Mouse (Mus musculus) liver, embryonic 11.5 days (tissue): ENCODE results near the gene Spam1. TPM values are rescaled to one million over a fixed set of nuclear protein-coding genes. Genes with fewer than 3 reads are reported as not detected.

ENCODE experiments used
- ATAC-seq: fragments of 200-750 bp; cut with Nextera tagmentation; replicated peaks from 2 replicates; pipeline ENCODE4 v1.8.0; 2017; ENCODE audit warnings: moderate number of reproducible peaks, mild to moderate bottlenecking, moderate TSS enrichment, moderate library complexity; ENCODE audit not compliant: low FRiP score
- DNase-seq: peaks from one replicate; pipeline ENCODE4 v3.0.0-alpha.2; 2017; ENCODE audit warnings: low spot score
- H3K27ac ChIP-seq: fragments of 300-500 bp; sonication (generic); 2 replicates; pipeline ENCODE4 v1.5.1; 2014; ENCODE audit warnings: mild to moderate bottlenecking, low read depth, low read length, control low read depth
- H3K27me3 ChIP-seq: fragments of 300-500 bp; sonication (generic); replicated peaks from 2 replicates; pipeline ENCODE4 v1.6.1; 2014; ENCODE audit warnings: low read length, mixed read lengths; ENCODE audit not compliant: control insufficient read depth, insufficient read depth
- H3K36me3 ChIP-seq: fragments of 300-500 bp; sonication (generic); 2 replicates; pipeline ENCODE4 v1.6.1; 2014; ENCODE audit warnings: mild to moderate bottlenecking, low read length, moderate library complexity, mixed read lengths; ENCODE audit not compliant: control insufficient read depth, insufficient read depth
- H3K4me1 ChIP-seq: fragments of 300-500 bp; sonication (generic); replicated peaks from 2 replicates; pipeline ENCODE4 v1.6.1; 2014; ENCODE audit warnings: low read length, mixed read lengths; ENCODE audit not compliant: control insufficient read depth, insufficient read depth
- H3K4me2 ChIP-seq: fragments of 300-500 bp; sonication (generic); 2 replicates; pipeline ENCODE4 v1.6.1; 2014; ENCODE audit warnings: mild to moderate bottlenecking, control low read depth, moderate library complexity
- H3K4me3 ChIP-seq: fragments of 300-500 bp; sonication (generic); 2 replicates; pipeline ENCODE4 v1.5.1; 2014; ENCODE audit warnings: low read depth, low read length, control low read depth
- H3K9ac ChIP-seq: fragments of 300-500 bp; sonication (generic); 2 replicates; pipeline ENCODE4 v1.6.1; 2014; ENCODE audit warnings: low read depth, low read length, control low read depth
- H3K9me3 ChIP-seq: fragments of 300-500 bp; sonication (generic); 2 replicates; pipeline ENCODE4 v1.6.1; 2016; ENCODE audit warnings: low read length, inconsistent platforms, mixed read lengths; ENCODE audit not compliant: control insufficient read depth
- WGBS: fragments of 180-500 bp; shearing (Covaris S2); extraction: QIAGEN DNeasy Blood & Tissue Kit; methylation state at CpG from one replicate; pipeline ENCODE4 v1.1.7; 2014; 5-methylcytosine and 5-hydroxymethylcytosine counted together
- polyA plus RNA-seq: library from polyadenylated mRNA; unstranded; fragments of >200 nt; fragmentation: Nextera tagmentation; extraction: Ambion mirVana; gene quantifications from 2 replicates; pipeline ENCODE4 v1.2.1, GENCODE M21; 2014

Spam1 gene
- polyA plus RNA-seq, result not detected in 2 replicates

GRCm38 (mm10) chr6:24790888-24791287, at the start of gene Spam1:
Gene Spam1, plus strand, starts transcription at chr6:24791188.
- no peaks in the 10 kb centered on the region for H3K9me3 ChIP-seq
- H3K4me1 ChIP-seq, result no peaks in the 10 kb centered on the region
- no peaks in the 10 kb centered on the region for H3K27me3 ChIP-seq
- no peak within 1 kb of the TSS for H3K4me2 ChIP-seq
- no peak within 1 kb of the TSS for H3K9ac ChIP-seq
- DNase-seq (no peak), ATAC-seq (no peak)
- no peak within 1 kb of the TSS for H3K27ac ChIP-seq
- H3K36me3 ChIP-seq, result no peaks in the 10 kb centered on the region
- H3K4me3 ChIP-seq, result no peak within 1 kb of the TSS

DNA sequence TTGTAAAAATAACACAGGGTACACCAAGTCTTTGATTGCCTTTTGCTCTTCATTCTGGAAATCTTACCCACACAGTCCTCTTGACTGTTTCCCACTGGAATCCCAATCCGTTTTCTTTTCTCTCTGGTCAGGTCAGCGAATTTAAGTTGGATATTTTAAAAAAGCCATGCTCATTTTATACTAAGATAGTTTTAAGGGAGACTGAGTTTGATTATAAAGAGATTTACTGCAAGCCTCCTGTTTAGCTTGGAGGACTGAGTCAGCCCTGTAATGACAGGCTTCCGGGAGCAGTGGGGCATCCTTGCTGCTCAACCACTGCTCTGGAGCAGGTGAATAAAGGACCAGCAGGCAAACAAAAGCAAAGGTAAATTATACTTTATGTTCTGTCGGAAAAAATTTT, 43.0 kb upstream of the Spam1 start, which contains the start of gene Hyal4:
Gene Hyal4 (plus strand): TSS at position 301 of the 400 bp plus-strand sequence.
- H3K4me2 ChIP-seq, result no peak within 1 kb of the TSS
- H3K27me3 ChIP-seq, result no peaks in the 10 kb centered on the region
- ATAC-seq (no peak), DNase-seq (no peak)
- no peak within 1 kb of the TSS for H3K9ac ChIP-seq
- no peak within 1 kb of the TSS for H3K4me3 ChIP-seq
- H3K36me3 ChIP-seq, result no peaks in the 10 kb centered on the region
- no peak within 1 kb of the TSS for H3K27ac ChIP-seq
- H3K9me3 ChIP-seq, result no peaks in the 10 kb centered on the region
- H3K4me1 ChIP-seq, result no peaks in the 10 kb centered on the region
- WGBS, result 75% methylated on average over 4 of the region's 4 CpGs

DNA sequence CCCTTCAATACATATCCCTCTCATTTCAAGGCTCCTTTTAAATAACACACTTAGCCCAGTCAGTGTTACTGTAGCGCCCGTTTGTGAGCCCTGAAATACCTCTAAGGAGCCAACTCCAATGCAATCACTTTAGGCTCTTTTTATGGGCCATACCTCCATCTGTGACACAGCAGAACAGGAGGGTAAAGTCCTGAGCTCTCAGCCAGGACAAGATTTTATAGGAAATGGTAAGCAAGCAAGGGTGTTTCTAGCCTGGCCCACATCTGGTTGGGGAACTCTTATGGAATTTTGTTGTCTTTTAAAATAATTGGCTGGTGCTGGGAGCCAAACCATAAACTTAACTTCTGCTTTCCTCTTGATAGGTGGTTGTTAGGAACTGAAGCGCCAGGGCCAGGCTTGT, 31.7 kb upstream of the Spam1 start:
- Histone ChIP-seq H3K27ac (no peak overlapping the region), H3K27me3 (no peaks in the 10 kb centered on the region), H3K4me3 (no peak overlapping the region), H3K36me3 (no peaks in the 10 kb centered on the region), H3K9ac (no peak overlapping the region), H3K4me1 (no peaks in the 10 kb centered on the region), H3K9me3 (no peaks in the 10 kb centered on the region), H3K4me2 (no peak overlapping the region)
- ATAC-seq (no peak), DNase-seq (no peak)
- 84% methylated on average over 3 of the region's 3 CpGs for WGBS

DNA sequence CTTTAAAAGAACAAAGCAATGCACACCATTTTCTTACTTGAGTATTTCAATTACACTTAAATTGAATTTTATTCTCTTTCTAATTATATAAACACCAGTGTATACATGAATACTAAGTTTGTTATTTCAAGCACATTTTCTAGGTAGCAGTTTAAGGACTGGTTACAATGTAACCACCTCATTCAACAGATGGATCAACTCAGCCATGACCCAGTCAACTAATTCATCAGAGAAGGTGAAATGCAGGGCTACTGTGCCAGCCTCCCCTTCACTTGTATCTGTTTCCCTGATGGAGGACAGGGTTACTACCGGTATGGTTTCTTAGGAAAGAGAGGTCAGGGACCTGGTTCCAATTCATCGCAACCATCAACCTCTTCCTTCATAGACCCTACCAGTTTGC, 24.7 kb upstream of the Spam1 start:
- no peak for DNase-seq
- no peak overlapping the region for H3K4me3 ChIP-seq
- H3K9me3 ChIP-seq, result no peaks in the 10 kb centered on the region
- H3K27ac ChIP-seq, result no peak overlapping the region
- WGBS, result 81% methylated on average over 2 of the region's 2 CpGs
- no peaks in the 10 kb centered on the region for H3K36me3 ChIP-seq
- no peak overlapping the region for H3K4me2 ChIP-seq
- no peak for ATAC-seq
- H3K4me1 ChIP-seq, result no peaks in the 10 kb centered on the region
- no peak overlapping the region for H3K9ac ChIP-seq
- no peaks in the 10 kb centered on the region for H3K27me3 ChIP-seq

DNA sequence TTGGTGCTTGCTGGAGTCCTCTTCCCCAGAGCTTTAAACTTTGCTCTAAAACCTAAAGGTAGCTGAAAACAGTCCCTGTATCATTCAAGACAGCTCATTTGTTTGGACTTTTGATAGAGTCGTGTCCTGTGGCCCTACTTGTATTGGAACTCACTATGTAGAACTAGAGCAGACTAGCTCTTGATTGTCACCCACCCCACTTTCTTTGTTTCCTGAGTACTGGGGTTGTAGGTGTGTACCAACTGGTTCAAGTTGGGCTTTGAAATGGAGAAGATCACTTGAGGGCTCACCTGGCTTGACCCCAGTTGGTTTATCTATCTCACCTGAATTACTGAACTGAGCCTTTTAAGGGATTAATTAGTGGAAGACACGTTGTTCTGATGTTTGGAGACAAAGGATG, 11.8 kb upstream of the Spam1 start:
- H3K4me2 ChIP-seq, result no peak overlapping the region
- 55% methylated on average over 2 of the region's 2 CpGs for WGBS
- H3K27me3 ChIP-seq, result no peaks in the 10 kb centered on the region
- H3K9me3 ChIP-seq, result no peaks in the 10 kb centered on the region
- no peaks in the 10 kb centered on the region for H3K36me3 ChIP-seq
- no peak overlapping the region for H3K9ac ChIP-seq
- H3K4me3 ChIP-seq, result no peak overlapping the region
- H3K4me1 ChIP-seq, result no peaks in the 10 kb centered on the region
- no peak for ATAC-seq
- H3K27ac ChIP-seq, result no peak overlapping the region
- no peak for DNase-seq

DNA sequence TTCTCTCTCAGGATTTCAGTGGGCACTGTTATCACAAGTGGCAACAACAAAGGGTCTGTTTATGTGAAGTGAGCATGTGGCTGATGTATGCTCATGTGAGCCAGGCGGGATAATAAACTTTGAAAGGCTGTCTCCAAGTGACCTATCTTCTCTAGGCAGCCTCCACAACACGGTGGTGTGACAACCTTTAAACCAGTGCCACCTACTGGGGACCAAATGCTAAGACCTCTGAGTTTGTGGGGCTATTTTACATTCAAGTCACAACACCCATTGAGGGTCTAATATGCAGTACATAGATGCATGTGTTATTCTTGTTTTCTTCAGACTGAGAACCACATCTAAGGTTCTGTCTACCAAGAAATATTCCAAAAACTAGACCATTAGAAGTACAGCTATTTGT, 31.1 kb downstream of the Spam1 start:
- DNase-seq (no peak), ATAC-seq (no peak)
- WGBS, result 45% methylated on average over 2 of the region's 2 CpGs
- Histone ChIP-seq H3K27me3 (no peaks in the 10 kb centered on the region), H3K4me1 (no peaks in the 10 kb centered on the region), H3K36me3 (no peaks in the 10 kb centered on the region), H3K4me3 (no peak overlapping the region), H3K9me3 (no peaks in the 10 kb centered on the region), H3K4me2 (no peak overlapping the region), H3K27ac (no peak overlapping the region), H3K9ac (no peak overlapping the region)

Other genes with a start within 250 kb of the Spam1 start
- gene Lmod2, start 193.4 kb upstream of the Spam1 start, polyA plus RNA-seq, result 0.14 and 0.41 TPM in 2 replicates
- gene Wasl, start 126.2 kb upstream of the Spam1 start, polyA plus RNA-seq, result 28.2 and 29.4 TPM in 2 replicates
- gene Hyal6, start 57.9 kb upstream of the Spam1 start, polyA plus RNA-seq, result not detected in 2 replicates
- not detected in 2 replicates for gene Hyal4, start 42.9 kb upstream of the Spam1 start, polyA plus RNA-seq
- gene Hyal5, start 66.8 kb downstream of the Spam1 start, polyA plus RNA-seq, result not detected in 2 replicates
- 0.05 and 0.12 TPM in 2 replicates for gene Tmem229a, start 165.1 kb downstream of the Spam1 start, polyA plus RNA-seq